Mouse (Mus musculus) 416B (cell line): ENCODE measurements at regions not wholly inside any gene's neighbourhood (a gene's known extent, or its start where the extent isn't known, plus 50 kb on each side); places are given as distances from the start of the nearest gene placed in this dataset.

ENCODE experiments used
- DNase-seq: peaks from one replicate; pipeline ENCODE4 v3.0.0; 2011; ENCODE audit warnings: low read depth

GRCm38 (mm10) chr1:28144824-28145223 is 635.2 kb downstream of the Gm597 start:
- DNase-seq = no peak

- DNase-seq = no peak
These were observed 678.0 kb downstream of the Gm597 start for GRCm38 (mm10) chr1:28102021-28102526.

- no peak for DNase-seq
These were observed 695.6 kb downstream of the Gm597 start for GRCm38 (mm10) chr1:28084456-28084855.

- DNase-seq = peak; percentile 84
These were observed 726.1 kb downstream of the Gm597 start for GRCm38 (mm10) chr1:28053980-28054379.

GRCm38 (mm10) chr1:28047964-28048363 is 732.1 kb downstream of the Gm597 start:
- peak; percentile 42 for DNase-seq

GRCm38 (mm10) chr1:28047379-28047778 is 732.7 kb downstream of the Gm597 start:
- DNase-seq = no peak

- no peak for DNase-seq
These were observed 734.4 kb downstream of the Gm597 start for GRCm38 (mm10) chr1:28045695-28046094.

- DNase-seq = no peak
These were observed 754.3 kb downstream of the Gm597 start for GRCm38 (mm10) chr1:28025720-28026119.

- no peak for DNase-seq
These were observed 781.6 kb downstream of the Gm597 start for GRCm38 (mm10) chr1:27998434-27998833.

GRCm38 (mm10) chr1:27963369-27963768 is 816.7 kb downstream of the Gm597 start:
- no peak for DNase-seq
